Mouse (Mus musculus) stomach, embryonic 16.5 days (tissue): ENCODE data around the gene Ctrl. TPM values are rescaled to one million over a fixed set of nuclear protein-coding genes. Genes with fewer than 3 reads are reported as not detected.

ENCODE experiments used
- ATAC-seq: fragments of 200-750 bp; cut with Nextera tagmentation; 2 replicates; pipeline ENCODE4 v1.8.0; 2017; ENCODE audit warnings: moderate number of reproducible peaks, moderate TSS enrichment; ENCODE audit not compliant: insufficient read depth, low FRiP score
- H3K27ac ChIP-seq: fragments of 300-500 bp; sonication (generic); 2 replicates; pipeline ENCODE4 v1.5.1; 2014; ENCODE audit warnings: low read length
- H3K27me3 ChIP-seq: fragments of 300-500 bp; sonication (generic); 2 replicates; pipeline ENCODE4 v1.6.1; 2014; ENCODE audit warnings: low read length, control low read depth, mixed read lengths; ENCODE audit not compliant: control insufficient read depth, insufficient read depth
- H3K36me3 ChIP-seq: fragments of 300-500 bp; sonication (generic); 2 replicates; pipeline ENCODE4 v1.6.1; 2014; ENCODE audit warnings: low read length; ENCODE audit not compliant: control insufficient read depth, insufficient read depth
- H3K4me1 ChIP-seq: fragments of 300-500 bp; sonication (generic); 2 replicates; pipeline ENCODE4 v1.6.1; 2014; ENCODE audit warnings: low read length, control low read depth, mixed read lengths; ENCODE audit not compliant: control insufficient read depth, insufficient read depth
- H3K4me2 ChIP-seq: fragments of 300-500 bp; sonication (generic); 2 replicates; pipeline ENCODE4 v1.6.1; 2014; ENCODE audit warnings: low read depth, low read length, mixed read lengths
- H3K4me3 ChIP-seq: fragments of 300-500 bp; sonication (generic); replicated peaks from 2 replicates; pipeline ENCODE4 v1.5.1; 2014; ENCODE audit warnings: mild to moderate bottlenecking, low read length
- H3K9ac ChIP-seq: fragments of 300-500 bp; sonication (generic); 2 replicates; pipeline ENCODE4 v1.6.1; 2014; ENCODE audit warnings: low read length
- H3K9me3 ChIP-seq: fragments of 300-500 bp; sonication (generic); replicated peaks from 2 replicates; pipeline ENCODE4 v1.6.1; 2016; ENCODE audit warnings: low read length, control low read depth; ENCODE audit not compliant: control insufficient read depth
- WGBS: fragments of 180-500 bp; shearing (Covaris S2); extraction: QIAGEN DNeasy Blood & Tissue Kit; methylation state at CpG from one replicate; pipeline ENCODE4 v1.1.7; 2014; 5-methylcytosine and 5-hydroxymethylcytosine counted together
- polyA plus RNA-seq: library from polyadenylated mRNA; unstranded; fragments of >200 nt; fragmentation: Nextera tagmentation; extraction: Ambion mirVana; gene quantifications from 2 replicates; pipeline ENCODE4 v1.2.1, GENCODE M21; 2015

Ctrl gene
- polyA plus RNA-seq, 1 experiment from 2014 or later = 3.9 TPM

DNA sequence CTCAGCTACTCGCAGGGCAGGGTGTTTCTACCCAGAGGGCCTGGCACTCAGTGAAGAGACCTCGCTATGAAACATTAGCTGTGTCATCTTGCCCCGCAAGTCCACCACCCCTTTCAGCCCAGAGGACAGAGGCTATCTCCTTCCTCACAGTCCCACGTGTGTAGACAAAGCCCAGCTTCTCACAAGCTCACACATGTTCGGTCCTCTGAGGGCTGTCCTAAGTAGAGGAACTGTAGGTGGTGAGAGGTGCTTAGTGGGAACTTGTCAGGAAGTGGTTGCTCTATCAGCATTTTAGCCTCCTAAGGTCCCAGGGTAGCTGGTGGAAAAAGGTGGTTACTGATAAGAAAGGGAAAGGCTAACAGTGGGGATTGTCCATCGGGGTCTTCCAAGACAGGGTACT lies 1.4 kb upstream of the Ctrl start:
- Histone ChIP-seq H3K9ac (no peak overlapping the region), H3K36me3 (no peaks in the 10 kb centered on the region), H3K9me3 (no peaks in the 10 kb centered on the region), H3K4me1 (0 out of 2 replicates have a peak, but pooled peaks cover 6% of the 10 kb centered on the region), H3K27me3 (no peaks in the 10 kb centered on the region), H3K27ac (no peak overlapping the region), H3K4me3 (no peak overlapping the region), H3K4me2 (no peak overlapping the region)
- ATAC-seq = no peak
- WGBS = 67% methylated on average over 6 of the region's 6 CpGs

DNA sequence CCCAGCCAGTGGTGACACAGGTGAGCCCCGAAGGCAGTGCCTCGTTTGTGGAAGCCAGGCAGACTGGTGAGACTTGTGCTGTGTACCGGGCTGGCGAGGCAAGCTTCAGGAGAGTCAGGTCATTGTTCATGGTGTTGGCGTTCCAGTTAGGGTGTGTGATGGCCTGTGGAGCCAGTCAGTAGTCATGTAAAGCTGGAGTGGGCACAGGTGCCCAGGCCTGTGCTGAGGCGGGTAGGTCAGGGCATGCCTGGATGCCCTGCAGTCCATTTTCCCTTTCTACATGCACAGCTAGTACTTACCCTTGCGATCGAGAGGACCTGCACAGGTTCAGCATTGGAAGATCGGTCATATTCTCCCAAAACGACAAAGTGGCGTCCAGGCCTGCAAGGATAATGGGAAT lies 1.1 kb downstream of the Ctrl start:
- no peak overlapping the region for H3K9ac ChIP-seq
- no peak overlapping the region for H3K27ac ChIP-seq
- H3K4me1 ChIP-seq = 0 out of 2 replicates have a peak, but pooled peaks cover 6% of the 10 kb centered on the region
- H3K4me2 ChIP-seq = no peak overlapping the region
- H3K36me3 ChIP-seq = no peaks in the 10 kb centered on the region
- ATAC-seq = no peak
- WGBS = 87% methylated on average over 11 of the region's 11 CpGs
- H3K9me3 ChIP-seq = no peaks in the 10 kb centered on the region
- H3K27me3 ChIP-seq = no peaks in the 10 kb centered on the region
- no peak overlapping the region for H3K4me3 ChIP-seq

DNA sequence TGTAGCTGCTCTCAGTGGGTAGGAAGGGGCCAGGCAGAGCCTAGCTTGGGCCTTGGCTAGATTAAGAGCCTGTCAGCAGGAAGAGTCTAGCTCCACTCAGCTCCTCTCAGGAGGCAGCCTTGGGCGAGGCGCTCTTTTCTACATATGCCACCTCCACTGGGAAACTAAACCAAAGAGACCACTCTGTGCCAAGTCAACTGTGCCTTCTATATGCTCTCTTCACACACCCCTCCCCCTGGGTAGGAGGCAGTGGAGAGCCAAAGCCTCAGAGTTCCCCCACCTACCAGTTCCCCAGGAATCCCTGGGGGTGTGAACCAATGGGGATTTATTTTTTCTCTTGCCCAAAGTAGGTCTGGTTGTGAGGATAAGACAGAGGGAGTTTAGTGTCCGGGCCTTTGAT lies 2.4 kb downstream of the Ctrl start:
- WGBS = 96% methylated on average over 3 of the region's 3 CpGs
- no peak for ATAC-seq
- no peaks in the 10 kb centered on the region for H3K36me3 ChIP-seq

DNA sequence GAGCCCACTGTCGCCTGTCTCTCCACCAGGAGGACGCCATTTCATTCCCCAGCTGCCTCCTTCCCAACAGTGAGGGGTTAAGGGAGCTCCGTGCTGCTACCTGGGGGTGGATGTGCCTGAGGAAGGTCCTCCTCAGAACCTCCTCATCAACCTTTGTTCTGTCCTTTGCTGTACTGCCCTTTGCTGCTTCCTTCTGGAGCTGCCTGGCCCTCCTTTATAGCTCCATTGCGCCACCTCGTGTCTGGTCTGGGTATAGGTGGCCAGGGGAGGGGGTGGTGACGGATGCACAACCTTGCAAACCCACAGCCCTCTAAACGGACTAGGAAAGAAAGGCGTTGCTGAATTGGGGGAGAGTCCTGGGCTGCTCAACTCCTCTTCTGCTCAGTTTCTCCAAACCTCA lies 3.1 kb downstream of the Ctrl start:
- Histone ChIP-seq H3K9me3 (no peaks in the 10 kb centered on the region), H3K27me3 (no peaks in the 10 kb centered on the region), H3K4me2 (no peak overlapping the region), H3K4me1 (no peaks in the 10 kb centered on the region), H3K9ac (0 out of 2 replicates have a peak overlapping the region, but pooled peaks have one; percentile 4), H3K4me3 (no peak overlapping the region), H3K27ac (no peak overlapping the region), H3K36me3 (no peaks in the 10 kb centered on the region)
- WGBS = 19% methylated on average over 8 of the region's 8 CpGs
- peak; percentile 29; the same call in 1 of the 2 replicates for ATAC-seq

More for the DNA sequence above, 2.4 kb downstream of the Ctrl start:
- Histone ChIP-seq H3K4me3 (no peak overlapping the region), H3K9ac (no peak overlapping the region), H3K4me1 (0 out of 2 replicates have a peak, but pooled peaks cover 2% of the 10 kb centered on the region), H3K9me3 (no peaks in the 10 kb centered on the region), H3K27me3 (no peaks in the 10 kb centered on the region), H3K27ac (no peak overlapping the region), H3K4me2 (no peak overlapping the region)

DNA sequence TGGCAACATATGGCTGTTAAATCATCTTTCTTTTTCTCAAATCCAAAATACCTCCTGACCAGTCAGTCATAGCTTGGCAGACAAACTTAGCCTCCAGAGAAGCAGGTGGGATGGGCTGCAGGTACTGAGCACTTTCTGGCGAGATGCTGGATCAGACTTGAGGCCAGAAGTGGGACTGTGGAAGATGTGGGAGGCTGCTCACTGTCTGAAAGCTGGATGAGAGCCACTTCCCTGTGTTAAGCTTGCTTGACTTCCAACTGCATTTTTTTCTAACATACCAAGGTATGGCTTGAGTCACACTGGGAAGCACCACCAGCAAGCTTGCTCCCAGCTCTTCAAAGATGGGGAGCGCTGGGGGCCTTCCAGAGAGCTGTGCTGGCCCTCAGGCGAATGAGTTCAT lies 8.5 kb downstream of the Ctrl start:
- Histone ChIP-seq H3K4me3 (no peak overlapping the region), H3K9ac (no peak overlapping the region), H3K36me3 (no peaks in the 10 kb centered on the region), H3K9me3 (no peaks in the 10 kb centered on the region), H3K27ac (no peak overlapping the region), H3K4me2 (no peak overlapping the region), H3K4me1 (no peaks in the 10 kb centered on the region), H3K27me3 (no peaks in the 10 kb centered on the region)
- ATAC-seq = no peak
- 57% methylated on average over 3 of the region's 3 CpGs for WGBS

DNA sequence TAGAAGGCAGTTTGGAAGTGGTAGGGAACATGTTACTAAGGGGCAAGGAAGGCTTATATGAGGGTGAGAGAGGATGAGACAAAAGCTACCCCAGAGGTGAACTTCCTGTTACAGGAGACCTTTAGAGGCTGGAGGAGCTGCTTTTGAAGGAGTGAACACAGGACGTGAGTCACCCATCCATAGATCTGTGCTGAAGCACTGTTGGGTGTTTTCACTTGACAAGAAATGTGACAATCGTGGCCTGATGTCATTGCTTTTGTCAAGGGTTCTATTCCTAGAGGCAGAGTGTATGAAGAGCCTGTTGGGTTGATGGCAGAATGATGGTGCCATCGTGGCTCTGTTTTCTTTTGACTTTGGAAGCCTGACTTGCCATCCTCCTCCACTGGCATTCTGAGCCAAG lies 14.3 kb downstream of the Ctrl start:
- Histone ChIP-seq H3K9me3 (no peaks in the 10 kb centered on the region), H3K9ac (no peak overlapping the region), H3K27me3 (no peaks in the 10 kb centered on the region), H3K4me1 (no peaks in the 10 kb centered on the region), H3K4me3 (no peak overlapping the region), H3K4me2 (no peak overlapping the region), H3K27ac (no peak overlapping the region), H3K36me3 (no peaks in the 10 kb centered on the region)
- no peak for ATAC-seq
- WGBS = 84% methylated on average over 3 of the region's 3 CpGs

DNA sequence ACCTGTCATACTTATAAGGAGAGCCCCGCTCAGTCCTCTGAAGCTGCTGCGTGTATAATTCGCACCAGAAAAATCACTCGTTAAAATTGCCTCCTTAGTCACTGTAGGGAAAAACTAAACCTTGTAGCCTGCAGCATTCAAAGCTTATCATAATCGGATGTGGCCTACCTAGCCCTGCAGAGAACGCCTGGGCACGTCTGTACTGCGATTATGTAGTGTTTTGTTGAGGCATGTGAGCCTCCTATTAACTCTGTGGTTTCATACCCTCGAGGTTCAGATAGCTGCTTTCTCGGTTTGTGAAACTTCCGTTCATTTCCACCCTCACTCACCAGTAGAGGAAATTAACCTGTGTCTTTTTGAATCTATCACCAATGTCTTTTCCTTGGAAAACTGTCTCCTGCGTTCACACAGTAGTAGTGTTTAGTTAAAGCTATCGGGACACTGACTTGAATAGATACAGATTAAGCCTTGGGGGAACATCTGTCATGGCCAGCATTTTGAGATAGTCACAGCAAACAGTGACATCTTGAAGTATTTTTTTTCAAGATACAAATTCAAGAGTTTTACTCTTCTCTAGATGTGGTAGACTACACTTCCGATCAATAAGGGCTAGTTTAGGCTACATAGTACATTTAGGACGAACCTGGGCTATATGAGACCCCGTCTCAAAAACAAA lies 32.6 kb downstream of the Ctrl start:
- H3K27me3 ChIP-seq = no peaks in the 10 kb centered on the region
- ATAC-seq = peak; percentile 1; the same call in 1 of the 2 replicates
- peak overlapping the region; percentile 86 for H3K4me3 ChIP-seq
- peaks cover 8% of the 10 kb centered on the region for H3K4me1 ChIP-seq
- H3K9ac ChIP-seq = peak overlapping the region; percentile 99
- H3K36me3 ChIP-seq = no peaks in the 10 kb centered on the region
- peak overlapping the region; percentile 91 for H3K27ac ChIP-seq
- 27% methylated on average over 16 of the region's 16 CpGs for WGBS
- H3K4me2 ChIP-seq = peak overlapping the region; percentile 77
- H3K9me3 ChIP-seq = no peaks in the 10 kb centered on the region

DNA sequence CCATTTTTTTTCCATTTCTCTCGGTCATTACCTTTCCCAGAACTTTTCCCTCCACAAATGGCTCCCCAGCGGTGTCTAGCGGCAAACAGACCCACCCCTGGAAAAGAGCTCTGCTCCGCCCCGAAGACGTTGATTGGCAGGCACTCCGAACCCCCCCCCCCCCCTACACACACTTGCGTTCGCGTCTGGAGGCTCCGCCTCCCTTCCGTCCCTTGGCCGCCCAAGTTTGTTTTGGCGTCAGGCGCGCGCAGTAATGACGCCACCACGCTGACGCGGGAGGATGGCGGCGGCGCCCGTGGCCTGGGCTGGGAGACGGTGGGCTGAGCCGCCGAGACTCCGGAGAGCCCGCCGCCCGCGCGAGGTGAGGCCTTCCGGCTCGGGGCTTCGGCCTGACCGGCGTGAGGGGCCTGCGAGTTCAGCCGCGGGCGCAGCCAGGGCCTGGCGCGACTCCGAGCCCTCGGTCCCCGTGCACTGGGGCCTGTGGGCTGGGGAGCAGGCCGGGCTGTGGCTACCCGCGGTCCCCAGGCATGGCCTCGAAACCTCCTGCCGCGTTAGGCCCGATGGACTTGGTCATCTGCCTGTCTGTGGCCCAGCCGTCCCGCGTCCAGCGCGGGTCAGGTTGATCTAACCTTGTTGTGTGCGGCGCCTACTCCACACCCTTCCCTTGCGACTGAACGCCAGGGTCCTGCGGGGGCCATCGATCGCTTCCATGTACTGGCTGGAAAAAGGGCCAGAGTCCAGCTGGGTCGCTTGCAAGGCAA lies 33.3 kb downstream of the Ctrl start, which contains the start of gene Pskh1:
Pskh1 (plus strand) TSS at position 262 of the 761 bp plus-strand sequence.
- Histone ChIP-seq H3K4me1 (peaks cover 8% of the 10 kb centered on the region), H3K27me3 (no peaks in the 10 kb centered on the region), H3K4me2 (peak within 1 kb of the TSS; percentile 77), H3K4me3 (peak within 1 kb of the TSS; percentile 86), H3K27ac (peak within 1 kb of the TSS; percentile 91), H3K9me3 (no peaks in the 10 kb centered on the region), H3K36me3 (no peaks in the 10 kb centered on the region), H3K9ac (peak within 1 kb of the TSS; percentile 99)
- WGBS = 0% methylated on average over 68 of the region's 68 CpGs
- ATAC-seq = peak; percentile 94

DNA sequence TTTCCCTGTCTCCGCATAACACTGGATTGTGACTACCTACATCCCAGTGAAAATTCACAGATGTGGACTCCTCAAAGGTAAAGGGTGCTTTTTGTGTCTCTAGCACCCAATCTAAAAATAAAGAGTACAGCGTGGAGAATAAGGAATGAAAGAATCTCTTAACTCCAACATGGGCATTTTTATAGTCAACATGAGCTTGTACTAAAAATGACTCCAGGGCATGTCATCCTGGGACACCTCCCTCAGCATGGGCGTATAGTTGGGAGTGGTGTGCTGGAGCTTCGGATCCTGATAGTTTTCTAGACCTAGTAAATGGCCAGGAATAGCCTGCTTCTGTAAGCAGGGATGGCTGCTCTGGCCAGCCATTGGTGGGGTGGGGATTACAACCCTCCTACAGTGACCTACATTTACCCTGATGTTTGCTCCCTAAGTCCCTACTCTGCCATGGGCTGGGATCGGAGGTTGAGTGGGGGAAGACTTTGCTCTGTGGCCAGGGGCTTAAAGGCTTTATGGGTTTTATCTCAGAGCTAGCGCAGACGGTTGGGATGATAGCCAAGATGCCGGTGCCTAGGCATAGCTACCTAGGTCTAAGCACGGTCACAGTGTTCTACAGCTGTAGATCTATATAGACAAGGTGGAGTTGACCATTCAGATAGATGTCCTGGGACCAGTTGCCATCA lies 35.7 kb downstream of the Ctrl start:
- no peak for ATAC-seq
- H3K4me3 ChIP-seq = no peak overlapping the region
- WGBS = 72% methylated on average over 9 of the region's 9 CpGs
- no peak overlapping the region for H3K4me2 ChIP-seq
- H3K36me3 ChIP-seq = no peaks in the 10 kb centered on the region; the same call in 1 of the 2 replicates
- H3K9me3 ChIP-seq = no peaks in the 10 kb centered on the region
- no peak overlapping the region for H3K27ac ChIP-seq
- H3K4me1 ChIP-seq = peaks cover 11% of the 10 kb centered on the region
- no peaks in the 10 kb centered on the region for H3K27me3 ChIP-seq
- no peak overlapping the region for H3K9ac ChIP-seq
